Mouse (Mus musculus) brain, embryonic 18.5 days (tissue): ENCODE measurements at regions not wholly inside any gene's neighbourhood (a gene's known extent, or its start where the extent isn't known, plus 50 kb on each side); places are given as distances from the start of the nearest gene placed in this dataset.

Source experiments
- DNase-seq: peaks from one replicate; pipeline ENCODE4 v3.0.0-alpha.2; 2012; ENCODE audit warnings: low read depth, low spot score

DNA sequence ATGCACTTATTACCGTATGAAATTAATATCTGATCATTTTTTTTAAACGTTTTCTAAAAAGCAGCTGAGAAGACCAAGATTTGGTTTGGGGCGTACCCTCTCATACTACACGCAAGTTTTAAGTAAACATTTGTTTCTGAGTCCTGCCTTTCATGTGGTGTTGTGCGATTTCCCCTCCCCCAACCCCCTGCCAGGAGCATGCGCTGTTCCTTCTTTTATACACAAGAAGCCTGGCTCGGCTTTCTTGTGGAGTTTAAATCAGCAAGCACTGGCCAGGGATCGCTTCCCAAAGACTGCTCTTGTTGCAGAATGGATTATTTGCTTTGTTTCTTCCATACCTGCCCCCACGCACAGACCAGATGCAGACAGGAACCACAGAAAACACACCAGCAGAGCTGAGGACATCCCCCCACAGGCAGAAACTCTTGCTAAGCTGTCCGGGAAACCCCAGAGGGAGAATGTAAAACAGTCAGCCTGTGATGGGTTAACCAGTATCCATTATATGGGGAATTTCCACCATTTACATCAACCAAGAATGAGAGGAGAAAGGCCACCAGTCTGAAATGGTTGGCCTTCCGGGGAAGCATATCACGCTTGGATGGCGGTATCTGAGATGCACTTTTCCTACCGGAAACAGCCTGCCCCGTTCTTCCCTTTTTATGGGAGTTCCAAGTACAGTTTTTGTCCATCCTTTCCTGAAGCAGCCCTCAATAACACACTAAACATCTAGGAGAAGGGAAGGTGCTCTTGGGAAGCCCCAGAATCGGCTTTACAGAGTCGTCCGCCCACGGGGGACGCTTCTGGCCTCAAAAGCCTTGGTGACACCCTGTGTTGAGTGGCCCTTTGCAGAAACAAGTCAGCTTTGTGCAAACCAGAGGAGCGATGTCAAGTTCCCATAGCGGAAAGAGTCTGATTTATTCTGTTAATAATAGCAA lies 91.3 kb downstream of the Tomm20 start:
- DNase-seq, result no peak

DNA sequence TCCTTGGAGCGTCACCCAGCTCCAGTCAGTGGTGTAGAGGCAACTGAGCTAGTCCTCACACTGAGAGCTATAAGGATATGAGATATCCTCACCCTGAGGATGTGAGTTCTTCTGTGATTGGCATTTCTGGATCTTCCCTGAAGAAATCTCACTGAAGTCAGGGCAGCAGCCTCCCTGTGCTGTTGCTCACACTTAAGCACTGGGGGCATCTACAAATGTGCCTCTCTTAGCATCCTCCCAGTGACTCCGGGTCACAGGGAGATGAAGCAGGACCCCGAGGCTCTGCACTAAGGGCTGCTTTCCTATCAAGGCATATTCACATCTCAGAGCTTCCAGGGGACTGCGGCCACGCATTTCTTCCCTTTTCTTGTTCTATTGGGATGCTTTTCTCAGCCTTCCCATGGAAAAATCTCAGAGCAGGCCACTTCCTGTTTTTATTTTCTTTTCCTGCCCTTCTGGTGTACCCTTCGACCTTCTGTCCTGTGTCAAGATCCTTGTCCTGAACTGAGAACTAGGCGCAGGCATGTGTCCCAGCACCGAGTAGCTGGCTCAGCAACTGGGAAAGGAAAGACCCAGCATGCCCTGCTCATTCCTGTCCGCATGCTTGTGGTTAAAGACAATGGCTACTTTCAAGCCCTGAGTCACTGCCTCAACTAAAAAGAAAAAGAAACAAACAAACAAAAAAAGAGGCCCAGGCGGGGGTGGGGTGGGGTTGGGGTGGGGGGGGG lies 92.8 kb downstream of the Tomm20 start:
- DNase-seq, result no peak

- no peak for DNase-seq
These were observed 93.5 kb downstream of the Tomm20 start for GRCm38 (mm10) chr8:126852184-126852583.

DNA sequence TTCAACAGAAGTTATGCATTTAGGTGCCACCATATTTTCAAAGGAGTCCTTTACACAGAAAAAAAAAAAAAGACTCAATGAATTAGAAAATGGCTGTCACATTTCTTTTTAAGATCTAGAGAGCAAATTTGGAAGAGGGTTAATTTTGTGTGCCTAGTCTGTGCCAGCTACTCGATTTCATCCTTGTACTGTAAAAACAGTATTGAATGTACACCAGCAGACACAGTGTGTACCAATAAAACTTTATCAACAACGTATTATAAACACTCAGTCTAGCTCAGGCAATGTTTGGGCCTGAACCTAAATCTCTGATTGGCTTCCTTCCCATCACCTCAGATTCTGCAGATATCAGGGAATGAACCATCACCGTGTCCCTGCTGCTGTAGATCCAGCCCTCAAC lies 93.9 kb downstream of the Tomm20 start:
- no peak for DNase-seq

- no peak for DNase-seq
These were observed 95.5 kb downstream of the Tomm20 start for GRCm38 (mm10) chr8:126850189-126850535.

- no peak for DNase-seq
These were observed 96.0 kb downstream of the Tomm20 start for GRCm38 (mm10) chr8:126849411-126850188.

GRCm38 (mm10) chr8:126848369-126849105 lies 97.1 kb downstream of the Tomm20 start:
- no peak for DNase-seq

- DNase-seq, result no peak
These were observed 97.8 kb downstream of the Tomm20 start for GRCm38 (mm10) chr8:126847664-126848353.

DNA sequence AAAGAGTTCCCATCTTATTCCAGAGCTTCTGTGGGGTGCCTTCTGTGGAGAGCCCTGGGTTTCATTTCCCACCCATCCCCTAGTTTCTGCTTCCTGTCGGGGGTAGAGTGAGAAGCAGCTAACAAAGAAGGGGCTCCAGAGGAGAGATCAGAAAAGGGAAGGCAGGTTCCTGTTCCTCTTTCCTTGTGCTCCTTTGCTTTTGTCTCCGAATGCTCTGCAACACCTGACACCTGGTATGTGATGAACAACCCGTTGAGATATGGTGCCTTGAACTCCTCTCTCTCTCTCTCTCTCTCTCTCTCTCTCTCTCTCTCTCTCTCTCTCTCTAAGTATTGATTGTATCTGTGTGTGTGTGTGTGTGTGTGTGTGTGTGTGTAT lies 99.5 kb downstream of the Tomm20 start:
- no peak for DNase-seq

DNA sequence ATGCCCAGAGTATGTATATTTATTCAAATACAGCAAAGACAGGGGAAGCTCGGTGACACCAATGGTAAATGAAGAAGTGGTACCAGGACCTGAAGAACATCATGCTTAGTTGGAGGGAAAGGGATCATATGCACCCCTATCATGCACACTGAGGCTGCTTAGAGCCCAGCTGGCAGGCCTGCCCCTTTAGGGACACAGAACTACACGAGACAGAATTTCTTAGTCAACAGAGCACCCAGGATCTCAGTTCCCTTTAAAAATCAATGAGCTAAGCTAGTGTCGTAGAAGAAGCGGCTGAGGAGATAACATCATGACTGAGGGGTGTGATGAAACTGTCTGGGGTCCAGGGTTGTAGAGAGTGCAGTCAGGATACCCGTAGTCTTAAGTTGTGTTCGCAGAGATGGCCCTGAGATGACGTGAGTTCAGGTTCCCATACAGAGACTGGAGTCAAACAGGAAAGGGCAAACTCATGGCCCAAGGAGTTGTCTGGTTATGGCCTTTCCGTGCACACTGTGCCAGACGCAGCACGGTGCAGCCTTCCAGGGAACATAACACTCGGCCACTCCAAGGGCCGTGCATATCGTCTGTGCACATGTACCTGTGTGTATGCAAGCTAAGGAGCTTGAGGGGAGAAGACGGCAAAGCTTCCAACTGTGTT lies 100.0 kb downstream of the Tomm20 start:
- DNase-seq, result no peak

GRCm38 (mm10) chr8:126844627-126845026 lies 101.0 kb downstream of the Tomm20 start:
- DNase-seq, result no peak

GRCm38 (mm10) chr8:126841187-126841586 lies 104.5 kb downstream of the Tomm20 start:
- DNase-seq, result no peak

DNA sequence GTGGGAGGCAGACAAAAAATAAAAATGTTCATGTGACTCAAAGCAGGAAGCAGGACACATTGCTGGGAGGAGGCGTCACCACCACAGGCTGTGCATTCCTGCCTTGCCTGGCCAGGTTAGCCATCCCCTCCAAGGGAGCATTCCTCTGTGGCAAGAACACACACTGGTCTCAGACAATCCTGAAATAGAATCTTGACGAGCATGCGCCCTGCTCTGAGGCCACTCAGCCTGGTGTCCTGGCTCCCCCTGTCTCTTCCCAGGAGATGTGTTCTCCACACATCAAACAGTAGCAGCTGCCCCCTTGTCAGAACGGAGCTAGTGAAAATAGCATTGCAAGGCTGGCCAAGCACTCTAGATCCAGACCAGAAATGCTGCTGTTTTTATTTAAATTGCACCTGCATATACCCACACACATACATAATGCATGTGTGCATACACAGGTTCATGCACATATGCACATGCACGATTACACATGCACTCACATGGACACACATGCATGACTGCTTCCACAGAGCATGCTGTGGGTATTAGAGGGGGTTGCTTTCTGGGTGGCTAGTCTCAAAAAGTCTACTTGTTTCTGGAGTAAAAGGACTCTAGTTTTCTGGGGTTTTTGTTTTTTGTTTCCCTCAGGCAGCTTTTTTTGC lies 105.8 kb downstream of the Tomm20 start:
- peak; percentile 49 for DNase-seq

- DNase-seq, result peak; percentile 37
These were observed 106.5 kb downstream of the Tomm20 start for GRCm38 (mm10) chr8:126839039-126839711.

- no peak for DNase-seq
These were observed 107.4 kb downstream of the Tomm20 start for GRCm38 (mm10) chr8:126838228-126838627.

DNA sequence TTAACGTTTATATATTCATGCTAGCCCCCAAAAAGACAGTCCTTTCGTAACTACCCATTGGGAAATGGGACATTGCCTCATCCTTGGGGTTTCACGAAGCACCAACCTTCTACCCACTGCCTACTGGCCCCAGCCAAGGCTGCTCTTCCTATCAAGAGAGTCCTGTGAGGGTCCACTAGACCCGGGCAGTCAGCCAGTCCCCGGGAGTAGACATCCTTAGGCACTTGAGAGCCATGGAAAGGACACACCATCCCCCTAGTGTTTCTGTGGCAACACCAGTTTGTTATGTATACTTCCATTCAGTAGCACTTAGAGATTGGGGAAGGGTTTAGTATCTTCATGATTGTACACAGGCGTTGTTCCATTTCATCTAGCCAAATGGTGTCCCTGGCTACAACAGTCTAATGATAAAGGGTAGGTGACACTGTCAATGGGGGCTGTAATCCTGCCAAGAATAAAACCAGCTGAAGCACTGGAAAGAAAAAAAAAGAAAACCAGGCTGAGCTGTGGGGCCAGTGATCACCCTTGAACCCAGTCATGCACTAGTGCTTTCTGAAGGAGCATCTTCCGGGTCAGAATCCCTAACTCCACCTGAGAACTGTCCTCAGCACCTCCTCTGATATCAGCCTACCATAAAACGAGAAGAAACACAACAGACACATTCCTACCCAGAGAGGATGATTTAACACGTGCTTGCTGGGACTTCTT lies 108.2 kb downstream of the Tomm20 start:
- DNase-seq, result no peak

- no peak for DNase-seq
These were observed 110.1 kb downstream of the Tomm20 start for GRCm38 (mm10) chr8:126835554-126835953.
